Mouse (Mus musculus) embryonic fibroblast, embryonic 13.5 days (primary cell): ENCODE measurements at regions not wholly inside any gene's neighbourhood (a gene's known extent, or its start where the extent isn't known, plus 50 kb on each side); places are given as distances from the start of the nearest gene placed in this dataset.

ENCODE experiments used
- CTCF ChIP-seq: IDR thresholded peaks from 2 replicates; pipeline ENCODE4 v1.5.1; 2011; ENCODE audit warnings: mild to moderate bottlenecking, control low read depth, low read length, moderate library complexity, borderline replicate concordance; ENCODE audit not compliant: insufficient read depth
- POLR2A ChIP-seq: IDR thresholded peaks from 2 replicates; pipeline ENCODE4 v1.6.1; 2011; ENCODE audit warnings: low read depth, mild to moderate bottlenecking, control low read depth, low read length, moderate library complexity

GRCm38 (mm10) chr12:94588599-94588998 lies 1103.4 kb upstream of the Flrt2 start:
- TF ChIP-seq CTCF (no peak), POLR2A (no peak)
